Mouse (Mus musculus) megakaryocyte progenitor cell, adult 5-6 weeks (primary cell): ENCODE measurements at regions not wholly inside any gene's neighbourhood (a gene's known extent, or its start where the extent isn't known, plus 50 kb on each side); places are given as distances from the start of the nearest gene placed in this dataset.
"Not testable (repeated sequence)": the region's sequence is repeated elsewhere in the genome, so short reads cannot be mapped to it uniquely, and the experiment has no call there.

Source experiments
- ATAC-seq: replicated peaks from 2 replicates; pipeline ENCODE4 v1.8.0; 2016; ENCODE audit warnings: mild to moderate bottlenecking, moderate TSS enrichment, inconsistent platforms; ENCODE audit not compliant: poor library complexity

DNA sequence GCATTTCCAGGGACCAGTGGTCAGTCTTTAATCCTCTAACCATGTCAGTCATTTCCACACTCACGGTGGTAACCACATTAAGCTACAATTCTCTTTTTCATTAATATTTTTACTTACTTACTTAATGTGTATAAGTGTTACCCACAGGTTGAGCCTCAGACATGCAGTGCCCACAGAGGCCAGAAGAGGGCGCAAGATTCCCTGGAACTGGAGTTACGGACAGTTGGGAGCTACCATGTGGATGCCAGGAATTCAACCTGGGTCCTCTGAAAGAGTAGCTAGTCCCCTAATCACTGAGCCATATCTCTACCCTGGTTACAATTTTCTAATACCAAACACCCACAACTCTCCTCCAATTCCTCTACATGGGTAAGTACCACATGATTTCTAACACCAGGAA lies 420.5 kb downstream of the Lrig3 start:
- ATAC-seq, result peak; percentile 42; the same call in 1 of the 2 replicates

DNA sequence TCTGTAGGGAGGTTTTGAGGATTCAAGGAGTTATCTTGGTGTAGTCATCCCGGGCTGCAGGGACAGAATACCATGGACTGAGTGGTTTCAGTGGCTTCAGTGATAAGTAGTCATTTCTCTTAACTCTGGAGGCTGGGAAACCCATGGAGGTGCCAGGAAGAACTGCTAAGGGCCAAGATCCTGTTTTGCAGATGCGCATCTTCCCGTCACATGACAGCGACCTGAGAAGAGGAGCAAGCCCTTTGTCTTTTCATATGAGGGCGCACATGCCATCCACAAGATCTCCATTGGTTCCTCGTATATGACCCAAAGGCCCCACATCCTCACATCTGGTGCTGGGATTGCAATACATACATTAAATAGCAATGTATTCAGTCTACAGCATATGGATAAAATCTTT lies 419.7 kb downstream of the Lrig3 start:
- no peak for ATAC-seq

DNA sequence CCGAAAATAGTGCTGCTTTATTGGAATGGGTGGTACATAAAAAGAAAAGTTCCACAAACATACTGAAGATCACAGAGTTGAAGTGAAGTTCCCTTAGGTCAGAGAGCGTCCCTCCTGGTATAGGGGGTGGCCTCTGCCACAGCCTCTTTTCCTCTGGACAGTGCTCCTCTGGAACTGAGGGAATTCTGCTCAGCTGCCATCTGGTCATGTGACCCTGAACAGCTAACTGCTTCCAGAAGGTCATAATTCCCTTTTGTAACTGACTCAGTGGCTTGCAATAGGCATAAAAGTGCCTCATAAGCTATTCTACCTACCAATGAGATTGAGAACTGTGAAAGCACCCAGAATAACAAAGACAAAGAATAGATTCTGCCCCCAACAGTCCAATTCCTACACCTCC lies 414.4 kb downstream of the Lrig3 start:
- ATAC-seq, result no peak

DNA sequence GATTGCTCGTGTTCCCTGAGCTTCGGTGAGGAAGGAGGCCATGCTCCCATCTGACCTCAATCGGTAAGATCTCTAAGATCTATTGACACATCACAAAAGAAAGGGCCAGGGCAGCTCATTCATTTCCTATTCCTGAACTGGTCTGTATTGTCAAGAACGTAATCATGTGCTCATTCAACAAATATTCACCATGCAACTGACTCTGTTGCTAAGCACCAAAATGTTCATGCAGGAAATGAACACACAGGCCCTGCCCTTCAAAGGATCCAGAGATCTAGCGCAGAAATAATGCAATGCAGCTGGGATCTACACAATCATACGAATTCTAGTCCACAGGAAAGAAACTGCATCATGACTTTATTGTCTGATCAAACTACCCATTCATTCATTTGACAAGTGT lies 413.3 kb downstream of the Lrig3 start:
- no peak for ATAC-seq

DNA sequence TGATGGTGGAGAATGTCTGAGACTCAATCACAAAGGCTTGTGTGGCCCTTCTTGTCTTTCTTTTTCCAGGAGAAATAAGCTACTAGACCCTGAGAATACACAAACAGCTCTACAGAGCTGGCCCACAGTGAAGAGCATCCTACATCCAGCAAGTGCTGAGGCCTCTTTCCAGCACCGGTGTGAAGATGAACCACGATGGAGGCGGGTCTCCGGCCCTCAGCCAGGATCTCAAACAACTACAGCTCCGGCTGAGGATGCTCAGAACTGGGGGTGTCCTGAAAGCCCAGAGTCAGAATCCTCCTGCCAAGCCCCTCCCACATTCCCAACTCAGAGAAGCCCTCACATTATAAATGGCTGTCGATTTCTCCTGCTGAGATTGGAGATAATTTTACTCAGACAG lies 407.9 kb downstream of the Lrig3 start:
- no peak for ATAC-seq

DNA sequence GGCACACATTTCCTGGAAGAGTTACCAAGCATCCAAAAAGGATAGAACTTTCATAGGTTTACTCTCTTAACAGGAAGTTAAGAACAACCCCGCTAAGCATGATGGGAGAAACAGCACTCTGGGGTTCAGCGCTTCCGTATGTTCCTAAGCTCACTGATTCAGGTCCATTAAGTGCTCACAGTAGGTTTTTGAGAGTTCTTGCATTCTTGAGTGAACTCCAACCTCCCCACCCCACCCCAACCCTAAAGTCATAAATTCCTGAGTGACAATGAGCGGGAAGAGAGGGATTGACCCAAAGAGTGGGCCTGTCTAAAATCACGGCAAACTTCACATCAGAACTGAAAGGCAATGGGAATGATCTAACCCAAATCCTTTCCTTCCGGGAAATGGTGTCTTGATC lies 405.9 kb downstream of the Lrig3 start:
- ATAC-seq, result no peak

DNA sequence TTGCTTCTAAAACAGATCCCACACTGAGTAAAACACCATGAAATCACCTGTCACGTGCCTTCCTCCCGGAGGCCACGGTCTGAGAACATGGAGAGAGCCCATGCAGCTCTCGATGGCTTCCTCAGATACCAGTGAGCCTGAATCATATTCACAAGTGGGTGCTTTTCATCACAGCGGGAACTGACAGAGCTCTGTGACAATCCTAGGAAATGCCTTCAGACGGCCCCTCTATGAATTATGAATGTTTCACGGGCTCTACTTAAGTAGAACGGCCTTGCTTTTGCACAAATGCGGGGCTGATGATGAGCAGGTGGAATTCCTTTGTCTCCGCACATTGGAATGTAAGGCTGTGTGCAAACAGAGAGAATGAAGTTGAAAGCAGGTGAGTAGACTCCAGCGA lies 383.1 kb downstream of the Lrig3 start:
- no peak for ATAC-seq

DNA sequence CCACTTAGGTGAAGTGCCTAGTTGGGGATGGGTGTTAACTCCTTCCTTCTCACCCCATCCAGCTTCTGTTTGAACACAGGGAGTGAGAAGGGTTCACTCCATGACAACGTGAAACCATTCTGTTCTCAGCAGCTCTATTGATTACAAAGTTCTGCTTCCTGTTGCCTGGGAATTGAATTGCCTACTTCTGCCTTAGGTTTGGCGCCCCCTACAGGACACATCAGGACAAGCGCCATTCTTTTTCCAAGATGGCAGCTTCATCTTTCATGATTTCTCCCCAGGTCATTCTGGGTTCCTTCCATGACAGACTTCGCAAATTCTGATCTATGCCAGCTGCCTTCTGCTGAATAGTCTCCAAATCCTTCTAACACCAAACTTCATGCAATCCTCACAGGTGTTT lies 371.5 kb downstream of the Lrig3 start:
- no peak for ATAC-seq

DNA sequence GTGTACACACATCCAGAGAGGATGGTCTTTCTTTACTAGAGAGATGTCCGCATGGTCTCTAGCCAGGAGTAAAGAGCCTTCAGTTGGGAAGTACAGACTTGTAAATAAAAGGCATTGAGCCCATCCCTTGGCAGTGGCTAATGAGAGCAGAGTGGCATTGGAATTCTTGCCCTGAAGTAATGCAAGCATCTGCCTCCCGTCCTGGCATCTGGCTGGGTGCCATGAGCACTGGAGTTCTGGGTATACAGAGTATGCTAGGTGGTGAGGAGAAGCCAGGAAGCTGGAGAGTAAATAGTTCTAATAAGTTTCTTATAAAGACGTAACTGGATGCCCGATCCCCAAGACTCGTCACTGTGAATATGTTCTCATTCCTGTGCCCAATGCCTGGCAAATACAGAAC lies 367.8 kb downstream of the Lrig3 start:
- ATAC-seq, result no peak

DNA sequence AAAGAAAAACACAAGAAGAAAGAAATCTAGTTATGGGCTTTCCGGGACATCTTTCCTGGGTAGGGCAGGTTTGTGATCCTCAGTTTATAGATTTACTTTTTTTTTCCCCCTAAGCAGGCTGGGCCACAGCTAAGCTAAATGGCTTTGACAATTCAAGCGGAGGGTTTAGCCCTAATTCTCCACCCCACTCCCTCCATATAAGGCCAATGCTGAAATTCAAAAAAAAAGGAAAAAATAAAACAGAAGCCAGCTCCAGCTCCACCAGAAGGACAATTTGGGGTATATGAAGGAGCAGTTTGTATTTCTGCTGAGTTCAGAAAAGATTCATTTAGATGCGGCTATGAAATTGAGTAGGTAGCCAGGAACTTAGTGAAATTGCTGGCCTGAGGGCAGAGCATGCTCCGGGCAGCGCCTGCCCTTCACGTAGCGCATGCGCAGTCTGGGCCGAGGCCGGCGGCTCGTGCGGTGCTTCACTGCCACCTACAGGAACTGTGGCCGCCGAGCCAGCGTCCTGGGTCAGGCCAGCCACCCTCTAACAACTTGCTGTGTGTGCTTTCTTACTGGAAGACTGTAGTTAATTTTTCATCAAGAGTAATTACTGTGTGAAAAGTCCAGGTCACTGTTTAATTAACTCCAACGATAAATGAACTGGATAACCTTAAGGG lies 364.5 kb downstream of the Lrig3 start:
- peak; percentile 100 for ATAC-seq

DNA sequence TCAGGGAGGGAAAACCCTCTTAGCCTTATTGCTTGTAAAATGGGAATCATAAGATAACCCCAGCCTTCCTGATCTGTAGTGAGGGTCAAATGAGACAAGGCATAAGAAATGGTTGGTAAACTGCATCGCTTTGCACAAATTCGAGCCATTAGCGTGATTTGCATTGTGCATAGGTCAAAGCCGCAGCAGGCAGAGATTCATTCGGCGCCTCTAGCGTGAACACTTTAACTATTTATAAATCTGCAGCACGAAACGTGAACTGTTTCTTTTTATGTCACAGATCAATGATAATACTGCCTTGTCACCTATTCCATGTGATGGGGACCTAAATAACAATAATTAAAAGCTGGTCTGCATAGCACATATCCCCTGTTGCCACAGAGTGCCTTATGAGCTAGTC lies 354.9 kb downstream of the Lrig3 start:
- no peak for ATAC-seq

DNA sequence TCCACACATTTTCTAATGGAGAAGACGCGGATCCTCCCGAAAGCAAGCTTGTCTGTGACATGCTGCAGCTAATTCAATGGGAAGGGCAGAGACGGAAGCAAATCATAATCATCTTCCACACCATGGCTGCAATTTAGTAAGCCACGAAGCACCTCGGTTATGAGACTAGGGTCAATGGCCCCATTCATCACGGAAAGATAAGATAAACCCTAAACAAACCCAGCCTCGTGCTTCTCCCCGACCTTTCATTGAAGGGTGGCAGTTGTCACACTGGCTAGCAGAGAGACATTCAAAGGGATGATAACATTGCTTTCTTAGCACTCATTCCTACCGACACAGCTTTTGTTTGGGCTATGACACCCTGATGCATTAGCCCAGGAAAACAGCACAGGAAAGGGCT lies 353.8 kb downstream of the Lrig3 start:
- ATAC-seq, result no peak

DNA sequence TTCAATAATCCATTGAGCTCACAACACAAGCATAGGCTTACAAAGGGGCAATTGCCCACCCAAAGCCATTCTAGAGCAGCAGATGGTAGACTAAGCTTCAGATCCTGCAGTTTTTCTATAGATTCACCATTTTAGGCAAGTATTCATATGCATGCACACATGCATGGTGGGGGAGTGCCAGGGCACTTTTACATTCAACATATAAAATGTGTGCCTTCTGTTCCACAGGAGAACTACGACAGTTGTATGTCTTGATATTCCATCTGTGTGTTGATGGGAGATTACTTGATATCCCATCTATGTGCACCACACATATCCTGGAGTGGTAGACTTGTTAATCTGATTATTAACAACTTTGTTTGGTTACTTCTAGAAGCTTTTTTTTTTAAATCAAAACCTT lies 334.0 kb downstream of the Lrig3 start:
- no peak for ATAC-seq

DNA sequence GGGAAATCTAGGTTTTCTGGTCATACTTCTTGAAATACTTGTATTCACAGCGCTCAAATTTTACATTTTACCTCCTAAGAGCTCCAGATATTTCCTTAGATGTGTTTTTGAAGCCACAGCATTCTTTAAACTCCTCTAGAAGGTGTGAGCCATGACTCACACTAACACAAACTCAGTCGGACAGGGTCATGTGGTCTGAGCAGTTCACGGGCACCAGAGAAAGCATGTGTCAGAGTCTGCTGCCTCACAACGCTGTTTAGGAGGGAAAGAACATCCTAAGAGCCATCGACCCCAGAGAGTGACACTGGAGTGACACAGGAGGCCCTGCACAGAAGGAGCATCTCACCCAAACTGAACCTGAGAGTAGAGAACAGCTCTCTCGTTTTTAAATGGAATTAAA lies 332.2 kb downstream of the Lrig3 start:
- ATAC-seq, result no peak

DNA sequence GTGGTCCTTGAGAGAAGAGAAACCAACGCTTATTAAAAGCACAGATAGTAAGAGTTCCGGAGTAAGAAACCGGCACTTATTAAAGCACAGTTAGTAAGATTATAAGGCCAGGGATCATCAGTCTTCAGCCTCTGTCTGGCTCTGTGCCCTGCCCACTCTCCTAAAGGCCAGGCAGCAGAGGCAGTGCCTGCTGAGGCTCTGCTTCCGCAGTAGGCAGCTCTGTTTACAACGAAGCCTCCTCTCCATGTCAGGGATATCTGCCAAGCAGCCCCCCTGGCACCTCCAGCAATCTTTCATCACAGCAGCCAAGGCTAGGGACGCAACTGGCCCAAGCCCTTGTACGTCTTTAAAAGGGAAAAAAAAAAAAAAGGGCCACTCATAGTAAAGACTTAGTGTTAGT lies 329.9 kb downstream of the Lrig3 start:
- ATAC-seq, result no peak

DNA sequence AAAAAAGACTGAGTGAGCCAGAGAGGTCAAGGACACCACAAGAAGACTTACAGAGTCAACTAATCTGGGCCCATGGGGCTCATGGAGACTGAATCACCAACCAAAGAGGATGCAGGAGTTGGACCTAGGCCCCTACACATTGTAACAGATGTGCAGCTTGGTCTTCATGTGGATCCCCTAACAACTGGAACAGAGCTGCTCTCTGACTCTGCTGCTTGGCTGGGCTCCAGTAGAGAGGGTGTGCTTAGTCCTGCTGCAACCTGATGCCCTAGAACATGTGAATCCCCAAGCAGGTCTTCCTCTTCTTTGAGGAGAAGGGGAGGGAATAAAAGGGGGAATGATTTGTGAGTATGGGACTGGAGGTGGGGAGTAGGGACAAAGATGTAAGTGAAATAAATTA lies 325.8 kb downstream of the Lrig3 start:
- no peak for ATAC-seq

DNA sequence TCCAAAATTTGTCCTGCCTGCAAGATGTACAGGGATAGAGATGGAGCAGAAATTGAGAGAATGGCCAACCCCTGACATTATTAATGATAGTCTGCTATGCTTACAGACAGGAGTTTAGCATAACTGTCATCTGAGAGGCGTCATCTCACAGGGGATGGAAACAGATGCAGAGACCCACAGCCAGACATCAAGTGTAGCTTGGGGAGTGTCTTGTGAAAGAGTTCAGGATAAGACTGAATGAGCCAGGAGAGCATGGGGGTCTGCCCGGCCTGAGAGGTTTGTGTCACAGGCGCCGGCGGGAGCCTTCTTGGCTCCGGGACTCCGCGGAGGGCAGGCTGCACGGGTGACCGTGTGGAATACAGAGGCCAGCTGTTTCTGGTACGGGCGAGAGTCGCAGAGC lies 319.1 kb downstream of the Lrig3 start:
- ATAC-seq, result not testable (repeated sequence)

DNA sequence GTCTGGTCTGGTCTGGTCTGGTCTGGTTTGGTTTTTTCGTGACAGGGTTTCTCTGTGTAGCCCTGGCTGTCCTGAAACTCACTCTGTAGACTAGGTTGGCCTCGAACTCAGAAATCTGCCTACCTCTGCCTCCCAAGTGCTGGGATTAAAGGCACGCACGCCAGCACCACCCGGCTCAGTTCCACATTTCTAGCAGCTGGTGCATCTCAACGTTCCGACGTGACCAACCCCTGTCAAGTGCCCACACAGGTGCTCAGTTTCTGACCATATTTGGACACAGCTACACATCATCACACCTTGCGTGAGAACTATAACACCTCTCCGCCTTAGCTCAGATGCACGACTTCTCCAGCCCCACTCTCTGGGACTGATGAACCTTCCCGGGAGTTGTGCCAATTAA lies 304.4 kb downstream of the Lrig3 start:
- no peak for ATAC-seq

DNA sequence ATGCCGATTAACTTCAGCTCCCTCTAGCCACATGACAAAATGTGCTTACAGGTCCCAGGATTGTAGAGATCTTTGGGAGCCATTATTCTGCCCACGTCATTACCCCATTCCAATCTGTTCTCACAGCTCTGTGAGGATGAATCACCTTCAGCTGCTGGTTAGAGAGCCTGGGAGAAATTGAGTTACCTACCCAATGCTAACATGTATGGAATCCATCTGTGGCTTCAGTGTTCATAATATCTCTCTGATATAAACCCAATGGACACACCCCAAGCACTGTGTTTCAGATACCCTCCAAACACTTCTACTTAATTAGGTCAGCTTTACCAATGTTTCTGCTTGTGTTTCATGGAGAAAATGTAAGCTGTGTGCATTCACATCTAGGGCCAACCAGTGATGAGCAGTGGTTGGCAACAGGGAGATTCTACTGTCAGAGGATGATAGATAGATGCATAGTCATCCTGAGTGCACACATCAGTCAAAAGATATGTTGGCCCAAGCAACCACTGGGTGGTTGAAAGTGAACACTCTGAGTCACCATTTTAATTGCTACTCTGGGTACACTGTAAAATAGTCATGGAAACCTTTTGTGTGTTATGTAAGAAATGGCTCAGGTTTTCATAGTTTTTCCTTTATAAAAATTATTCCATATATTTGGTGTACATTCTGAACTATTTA lies 301.5 kb downstream of the Lrig3 start:
- no peak for ATAC-seq

DNA sequence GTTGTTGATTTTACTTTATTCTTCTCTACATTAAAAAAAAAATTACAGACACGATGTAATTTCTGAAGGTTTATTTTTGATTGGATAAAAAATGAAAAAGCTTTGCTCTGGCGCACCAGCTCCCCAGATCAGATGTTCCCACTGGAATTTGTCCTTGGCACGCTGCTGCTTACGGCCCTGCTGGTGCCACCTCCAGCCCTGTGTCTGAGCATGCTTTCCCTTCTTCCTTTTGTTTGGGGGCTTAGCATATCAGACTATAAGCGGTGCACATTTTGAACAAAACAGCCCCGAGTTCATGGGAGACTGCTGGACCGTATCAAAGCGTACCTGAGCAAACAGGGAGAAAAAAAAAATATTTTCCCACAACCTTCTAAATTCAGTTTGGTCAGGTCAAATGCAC lies 291.2 kb downstream of the Lrig3 start:
- no peak for ATAC-seq

DNA sequence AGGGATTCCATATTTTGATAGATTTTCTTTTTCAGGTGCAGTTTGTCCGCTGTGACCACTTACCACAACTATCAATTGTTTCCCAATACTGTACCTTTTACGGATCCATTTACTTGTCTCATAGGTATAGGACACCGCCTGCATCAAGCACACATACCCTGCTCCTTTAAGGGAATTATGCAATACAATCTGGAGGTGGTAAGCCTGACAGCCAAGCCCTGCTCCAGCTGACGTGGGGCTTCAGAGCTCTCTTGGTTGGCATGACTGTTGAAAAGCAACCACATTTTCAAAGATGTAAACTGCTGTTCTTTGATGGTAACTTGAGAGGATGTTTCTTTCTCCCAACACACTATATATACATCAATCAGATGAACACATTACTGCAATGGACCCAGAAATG lies 288.2 kb downstream of the Lrig3 start:
- ATAC-seq, result no peak

DNA sequence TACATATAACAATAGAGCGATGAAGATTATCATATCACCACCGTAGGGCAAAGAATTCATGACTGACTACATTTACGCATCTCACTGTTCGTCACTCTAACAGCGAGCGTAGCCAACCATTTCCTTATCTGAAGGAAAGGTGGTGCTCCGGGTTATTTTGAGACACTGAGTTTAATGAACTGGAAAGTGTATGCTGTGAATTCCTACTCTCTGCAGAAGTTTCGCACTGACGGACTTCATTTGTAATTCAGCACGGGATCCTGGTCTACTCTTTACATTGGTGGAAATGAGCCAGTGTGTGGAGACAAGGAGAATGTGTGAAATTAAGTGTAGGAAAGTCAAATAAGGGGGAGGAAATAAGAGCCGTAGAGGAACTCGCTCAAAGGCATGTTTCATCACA lies 283.2 kb downstream of the Lrig3 start:
- ATAC-seq, result no peak

DNA sequence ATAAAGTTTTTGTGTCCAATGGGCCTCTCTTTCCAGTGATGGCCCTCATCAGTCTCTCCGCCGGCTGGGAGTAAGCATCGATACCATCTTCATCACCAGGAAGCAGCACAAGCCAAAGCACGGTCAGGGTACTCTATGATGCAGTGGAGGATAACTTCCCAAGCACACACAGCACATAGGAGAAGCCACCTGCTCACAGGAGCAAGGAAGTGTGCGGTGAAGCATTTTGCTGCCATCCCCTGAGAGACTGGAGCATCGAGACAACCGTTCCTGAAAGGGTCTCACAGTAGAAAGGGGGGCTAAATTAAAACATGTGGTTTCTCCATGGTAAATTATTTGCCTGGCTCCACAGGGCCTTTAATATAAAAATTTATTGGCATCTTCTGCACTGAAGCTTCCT lies 277.1 kb downstream of the Lrig3 start:
- no peak for ATAC-seq
